In the genomic region with DNA sequence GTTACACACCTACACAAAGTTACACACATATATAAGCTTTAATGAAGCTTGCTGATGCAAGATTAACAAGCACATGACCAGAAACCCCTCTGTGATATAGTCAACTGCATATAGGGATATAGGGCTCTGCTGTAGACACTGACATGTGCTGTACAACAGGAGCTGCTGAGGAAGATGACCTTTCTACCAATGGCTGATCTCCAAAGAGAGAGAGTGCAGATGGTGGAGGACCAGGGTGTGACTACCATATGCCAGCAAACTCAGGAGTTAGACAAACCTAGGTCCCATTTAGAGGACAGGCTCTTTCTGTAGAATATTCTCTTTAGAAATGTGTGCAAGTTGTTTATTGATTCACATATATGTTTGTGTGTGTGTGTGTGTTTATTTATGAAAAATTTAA, we compare ENCODE assay signal across 13 mouse cellular contexts.
"Had no signal": no experiment of that assay in that cellular context is flagged by ENCODE, and none has a peak within 500 bp of the region (broad histone marks: within the 10 kb centered on the region; RNA-seq: fewer than 3 reads in every experiment).

No protein-coding gene starts in this region.

- H3K27ac ChIP-seq: limb, embryonic 15.5 days; liver, embryonic 12.5 days; midbrain, embryonic 15.5 days; neural tube, embryonic 12.5 days; stomach, embryonic 15.5 days had no signal

- H3K27me3 ChIP-seq: limb, embryonic 15.5 days; liver, embryonic 12.5 days; midbrain, embryonic 15.5 days; neural tube, embryonic 12.5 days; stomach, embryonic 15.5 days had no signal

- ATAC-seq: liver, embryonic 12.5 days; midbrain, embryonic 15.5 days had no signal

- H3K4me1 ChIP-seq: limb, embryonic 15.5 days; liver, embryonic 12.5 days; midbrain, embryonic 15.5 days; neural tube, embryonic 12.5 days; stomach, embryonic 15.5 days had no signal

- H3K9me3 ChIP-seq: limb, embryonic 15.5 days; liver, embryonic 12.5 days; midbrain, embryonic 15.5 days; neural tube, embryonic 12.5 days; stomach, embryonic 15.5 days had no signal

- H3K4me3 ChIP-seq: limb, embryonic 15.5 days; liver, embryonic 12.5 days; midbrain, embryonic 15.5 days; neural tube, embryonic 12.5 days; stomach, embryonic 15.5 days had no signal

- H3K36me3 ChIP-seq: limb, embryonic 15.5 days; liver, embryonic 12.5 days; midbrain, embryonic 15.5 days; neural tube, embryonic 12.5 days; stomach, embryonic 15.5 days had no signal

- H3K4me2 ChIP-seq: limb, embryonic 15.5 days; liver, embryonic 12.5 days; lung, embryonic 14.5 days; midbrain, embryonic 11.5 days; midbrain, embryonic 15.5 days; neural tube, embryonic 12.5 days; stomach, embryonic 15.5 days had no signal

- DNase-seq: kidney, postnatal 25 days; layer of hippocampus, postnatal 36 days; lung, embryonic 14.5 days; lung, postnatal 10 days; lung, postnatal 4 days; thymus, adult 2 months; thymus, postnatal 25 days had no signal

- H3K9ac ChIP-seq: limb, embryonic 15.5 days; liver, embryonic 12.5 days; lung, embryonic 14.5 days; midbrain, embryonic 15.5 days; neural tube, embryonic 12.5 days; stomach, embryonic 15.5 days had no signal
